Mouse (Mus musculus) liver, postnatal 0 days (tissue): ENCODE results near the gene Gpx7. TPM values are rescaled to one million over a fixed set of nuclear protein-coding genes. Genes with fewer than 3 reads are reported as not detected.

Experiments
- ATAC-seq: fragments of 200-750 bp; cut with Nextera tagmentation; 2 replicates; pipeline ENCODE4 v1.8.0; 2017; ENCODE audit warnings: mild to moderate bottlenecking, moderate library complexity
- DNase-seq: peaks from one replicate; pipeline ENCODE4 v3.0.0-alpha.2; 2016
- H3K27ac ChIP-seq: fragments of 300-500 bp; sonication (generic); 2 replicates; pipeline ENCODE4 v1.5.1; 2014; ENCODE audit warnings: antibody characterized with exemption, moderate library complexity, mild to moderate bottlenecking, low read depth
- H3K27me3 ChIP-seq: fragments of 300-500 bp; sonication (generic); 2 replicates; pipeline ENCODE4 v1.6.1; 2014; ENCODE audit warnings: low read length, control low read depth, mixed read lengths; ENCODE audit not compliant: insufficient read depth
- H3K36me3 ChIP-seq: fragments of 300-500 bp; sonication (generic); replicated peaks from 2 replicates; pipeline ENCODE4 v1.6.1; 2014; ENCODE audit warnings: mild to moderate bottlenecking, control low read depth, low read length, moderate library complexity, mixed read lengths; ENCODE audit not compliant: insufficient read depth
- H3K4me1 ChIP-seq: fragments of 300-500 bp; sonication (generic); 2 replicates; pipeline ENCODE4 v1.6.1; 2014; ENCODE audit warnings: antibody characterized with exemption, mild to moderate bottlenecking, control low read depth; ENCODE audit not compliant: insufficient read depth
- H3K4me2 ChIP-seq: fragments of 300-500 bp; sonication (generic); 2 replicates; pipeline ENCODE4 v1.6.1; 2014; ENCODE audit warnings: low read depth, mild to moderate bottlenecking, low read length, moderate library complexity, mixed read lengths
- H3K4me3 ChIP-seq: fragments of 300-500 bp; sonication (generic); 2 replicates; pipeline ENCODE4 v1.5.1; 2014; ENCODE audit warnings: low read depth, low read length
- H3K9ac ChIP-seq: fragments of 300-500 bp; sonication (generic); replicated peaks from 2 replicates; pipeline ENCODE4 v1.6.1; 2014; ENCODE audit warnings: mild to moderate bottlenecking, moderate library complexity
- H3K9me3 ChIP-seq: fragments of 300-500 bp; sonication (generic); 2 replicates; pipeline ENCODE4 v1.6.1; 2016; ENCODE audit warnings: mild to moderate bottlenecking, control low read depth, low read length, mixed read lengths
- CTCF ChIP-seq: sonication (generic); IDR thresholded peaks from 2 replicates; pipeline ENCODE4 v1.5.1; 2016; ENCODE audit warnings: antibody characterized with exemption, low read depth
- EP300 ChIP-seq: IDR thresholded peaks from 2 replicates; pipeline ENCODE4 v1.6.1; 2016; ENCODE audit warnings: antibody characterized with exemption, low read depth, mild to moderate bottlenecking
- WGBS: fragments of 180-500 bp; shearing (Covaris S2); extraction: QIAGEN DNeasy Blood & Tissue Kit; methylation state at CpG from one replicate; pipeline ENCODE4 v1.1.7; 2014; ENCODE audit not compliant: insufficient replicate concordance; 5-methylcytosine and 5-hydroxymethylcytosine counted together
- polyA plus RNA-seq: library from polyadenylated mRNA; unstranded; fragments of >200 nt; fragmentation: Nextera tagmentation; extraction: Ambion mirVana; gene quantifications from 2 replicates; pipeline ENCODE4 v1.2.1, GENCODE M21; 2015

Gpx7 gene
- polyA plus RNA-seq, 1 experiment from 2014 or later: 15.6 TPM

DNA sequence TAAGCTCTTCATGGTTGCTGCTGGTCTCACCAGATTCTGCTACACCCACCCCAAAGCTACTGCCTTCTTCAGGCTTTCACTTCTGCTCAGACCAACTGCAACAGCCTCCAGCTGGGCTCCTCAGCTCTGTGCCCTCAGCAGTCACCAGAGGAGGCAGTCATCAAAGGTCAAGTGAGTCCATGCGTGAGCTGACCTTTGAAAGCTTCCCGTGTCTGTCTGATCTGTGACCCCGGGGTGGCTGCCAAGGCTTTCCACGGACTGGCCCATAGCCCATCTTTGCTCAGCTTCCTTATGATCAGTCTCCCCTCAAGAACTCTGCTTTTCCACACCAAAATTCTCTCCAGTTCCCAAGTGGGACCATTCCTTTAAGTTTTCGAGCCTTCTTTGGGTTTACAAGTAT is 37.5 kb downstream of the Gpx7 start:
- Histone ChIP-seq H3K4me3 (no peak overlapping the region), H3K9me3 (no peaks in the 10 kb centered on the region), H3K27me3 (no peaks in the 10 kb centered on the region), H3K4me2 (no peak overlapping the region), H3K36me3 (no peaks in the 10 kb centered on the region), H3K27ac (0 out of 2 replicates have a peak overlapping the region, but pooled peaks have one; percentile 25), H3K9ac (no peak overlapping the region), H3K4me1 (0 out of 2 replicates have a peak, but pooled peaks cover 2% of the 10 kb centered on the region)
- DNase-seq (peak; percentile 67), ATAC-seq (peak; percentile 89)
- WGBS: 30% methylated on average over 5 of the region's 5 CpGs
- TF ChIP-seq CTCF (peak; percentile 34; the same call in 1 of the 2 replicates), EP300 (no peak)

GRCm38 (mm10) chr4:108364111-108364476 is 42.7 kb downstream of the Gpx7 start:
- 47% methylated on average over 5 of the region's 5 CpGs for WGBS
- H3K27ac ChIP-seq: peak overlapping the region; percentile 94
- H3K4me1 ChIP-seq: peaks cover 13% of the 10 kb centered on the region
- no peaks in the 10 kb centered on the region for H3K9me3 ChIP-seq
- DNase-seq: no peak
- H3K9ac ChIP-seq: no peak overlapping the region
- TF ChIP-seq EP300 (peak; percentile 17; the same call in 1 of the 2 replicates), CTCF (no peak)
- ATAC-seq: no peak; the same call in 1 of the 2 replicates
- no peak overlapping the region for H3K4me2 ChIP-seq
- H3K27me3 ChIP-seq: no peaks in the 10 kb centered on the region
- H3K36me3 ChIP-seq: no peaks in the 10 kb centered on the region
- no peak overlapping the region for H3K4me3 ChIP-seq

GRCm38 (mm10) chr4:108363355-108364110 is 43.2 kb downstream of the Gpx7 start:
- TF ChIP-seq CTCF: no peak
- no peak for TF ChIP-seq EP300
- H3K36me3 ChIP-seq: no peaks in the 10 kb centered on the region
- no peaks in the 10 kb centered on the region for H3K27me3 ChIP-seq
- peak overlapping the region; percentile 94 for H3K27ac ChIP-seq
- ATAC-seq (no peak), DNase-seq (no peak)
- no peaks in the 10 kb centered on the region for H3K9me3 ChIP-seq
- 44% methylated on average over 7 of the region's 7 CpGs for WGBS
- peak overlapping the region; percentile 48; the same call in 1 of the 2 replicates for H3K4me2 ChIP-seq
- H3K4me1 ChIP-seq: peaks cover 18% of the 10 kb centered on the region
- H3K9ac ChIP-seq: peak overlapping the region; percentile 52; the same call in 1 of the 2 replicates
- H3K4me3 ChIP-seq: no peak overlapping the region

DNA sequence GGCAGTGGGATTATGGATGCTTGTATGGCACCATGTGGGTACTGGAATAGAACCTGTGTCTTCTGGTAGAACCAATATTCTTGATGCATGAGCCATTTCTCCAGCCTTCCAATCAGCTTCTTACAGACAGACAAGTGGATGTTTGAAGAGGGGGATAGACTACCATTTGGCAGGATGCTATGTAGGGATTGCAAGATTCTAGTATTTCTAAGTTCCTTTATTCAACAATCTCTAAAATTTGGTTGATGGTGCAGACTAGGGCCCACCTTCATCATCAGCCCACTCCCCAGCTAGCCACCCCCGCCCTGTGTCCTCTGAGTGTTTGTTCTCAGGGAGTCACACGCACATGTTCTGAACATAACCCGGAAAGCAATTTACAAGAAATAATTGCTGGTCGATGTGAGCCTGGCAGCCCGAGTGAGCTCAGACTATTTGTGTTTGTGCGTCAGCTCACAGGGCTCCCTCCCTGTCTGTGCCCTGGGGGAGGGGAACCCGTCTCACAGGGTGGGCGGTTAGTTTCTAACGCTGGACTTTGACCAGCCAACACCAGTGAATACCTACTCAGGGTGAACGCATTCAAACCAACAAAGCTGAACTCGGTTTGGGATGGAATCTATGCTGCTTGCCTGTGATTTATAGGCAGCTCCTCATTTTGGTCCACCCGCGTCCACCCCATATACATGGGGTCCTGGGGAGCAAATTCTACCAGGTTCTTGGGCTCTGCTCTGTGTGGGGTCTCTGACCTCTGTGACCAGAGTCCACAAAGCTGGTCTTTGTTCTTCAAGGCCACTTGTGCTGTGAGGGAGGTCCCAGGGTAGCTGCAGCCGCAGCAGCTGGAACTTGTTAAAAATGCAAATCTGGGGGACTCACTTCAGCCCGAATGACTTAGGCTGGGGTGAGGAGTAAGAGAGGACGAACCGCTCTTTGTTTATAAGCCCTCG is 44.2 kb downstream of the Gpx7 start:
- Histone ChIP-seq H3K27ac (peak overlapping the region; percentile 94), H3K9ac (peak overlapping the region; percentile 52), H3K36me3 (no peaks in the 10 kb centered on the region), H3K4me2 (peak overlapping the region; percentile 48), H3K4me1 (peaks cover 17% of the 10 kb centered on the region), H3K4me3 (no peak overlapping the region), H3K27me3 (no peaks in the 10 kb centered on the region), H3K9me3 (no peaks in the 10 kb centered on the region)
- WGBS: 31% methylated on average over 18 of the region's 18 CpGs
- DNase-seq (peak; percentile 80), ATAC-seq (peak; percentile 95)
- peak; percentile 58; the same call in 1 of the 2 replicates for TF ChIP-seq EP300
- TF ChIP-seq CTCF: no peak

DNA sequence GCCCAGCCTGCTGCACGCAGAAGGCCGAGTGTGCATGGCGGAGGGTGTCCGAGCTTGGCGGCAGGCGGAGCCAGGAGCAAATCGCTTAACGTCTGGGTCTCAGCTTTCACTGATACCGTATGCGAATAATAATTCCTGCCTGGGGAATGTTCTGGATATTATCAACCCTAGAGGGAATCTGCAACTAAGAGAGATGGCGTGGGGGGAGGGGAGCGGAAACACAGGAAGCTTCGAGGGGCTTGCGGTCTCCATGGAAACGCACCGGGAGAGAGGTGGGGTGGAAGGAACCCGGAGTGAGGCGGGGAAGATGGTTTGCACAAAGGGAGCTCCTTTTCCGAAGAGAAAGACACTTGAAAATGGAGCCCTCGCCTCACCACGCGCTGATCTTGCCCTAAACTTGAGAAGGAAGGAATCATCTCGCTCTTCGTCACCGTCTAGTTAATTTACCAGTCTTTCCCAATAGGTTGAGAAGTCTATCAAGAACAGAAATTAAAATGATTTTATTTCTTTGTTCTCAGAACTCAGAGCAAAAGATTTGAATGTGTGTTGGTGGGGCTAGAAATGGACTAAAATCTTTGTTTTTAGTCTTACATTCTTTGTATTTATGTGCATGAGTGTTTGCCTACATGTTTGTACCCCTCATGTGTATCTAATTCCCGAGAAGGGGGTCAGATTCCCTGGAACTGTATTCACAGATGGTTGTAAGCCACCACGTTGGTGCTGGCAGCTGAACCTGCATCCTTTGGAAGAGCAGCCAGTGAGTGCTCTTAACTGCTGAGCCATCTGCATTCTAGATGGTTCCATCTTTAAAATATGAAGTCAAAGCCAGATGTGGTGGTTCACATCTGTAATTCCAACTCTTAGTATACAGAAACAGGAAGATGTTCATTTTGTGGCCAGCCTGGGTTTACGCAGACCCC is 46.4 kb downstream of the Gpx7 start:
- peaks cover 21% of the 10 kb centered on the region for H3K4me1 ChIP-seq
- H3K9ac ChIP-seq: no peak overlapping the region
- no peaks in the 10 kb centered on the region for H3K36me3 ChIP-seq
- H3K9me3 ChIP-seq: no peaks in the 10 kb centered on the region
- H3K27ac ChIP-seq: no peak overlapping the region
- DNase-seq (peak; percentile 46), ATAC-seq (no peak)
- H3K27me3 ChIP-seq: no peaks in the 10 kb centered on the region
- WGBS: 21% methylated on average over 28 of the region's 28 CpGs
- H3K4me3 ChIP-seq: 0 out of 2 replicates have a peak overlapping the region, but pooled peaks have one; percentile 2
- peak overlapping the region; percentile 52 for H3K4me2 ChIP-seq
- TF ChIP-seq EP300 (no peak), CTCF (no peak)
